Mouse (Mus musculus): Measurements from ENCODE around the gene Asf1a. TPM values are rescaled to one million over a fixed set of nuclear protein-coding genes. Genes with fewer than 3 reads are reported as not detected.
A peak's percentile ranks its signal among the peaks of the same experiment; 100 is the strongest.
"Not testable (repeated sequence)": the region's sequence is repeated elsewhere in the genome, so short reads cannot be mapped to it uniquely, and the experiment has no call there.

Asf1a gene
- total RNA-seq (2021): 10 to 100 TPM; 28.3 to 29.4 TPM
- long read RNA-seq, experiment 1, transcript Asf1a-201 (4 exons, 2,201 nt): major isoform, 23 of 24 reads
- long read RNA-seq, experiment 1, partial matches to known transcripts: 0 of 24 reads
- long read RNA-seq, experiment 1, other reads (novel, unspliced or antisense): 1 of 24 reads
- long read RNA-seq, experiment 2, transcript Asf1a-201 (4 exons, 2,201 nt): major isoform, 20 of 20 reads
- long read RNA-seq, experiment 2, partial matches to known transcripts: 0 of 20 reads
- long read RNA-seq, experiment 2, other reads (novel, unspliced or antisense): 0 of 20 reads

DNA sequence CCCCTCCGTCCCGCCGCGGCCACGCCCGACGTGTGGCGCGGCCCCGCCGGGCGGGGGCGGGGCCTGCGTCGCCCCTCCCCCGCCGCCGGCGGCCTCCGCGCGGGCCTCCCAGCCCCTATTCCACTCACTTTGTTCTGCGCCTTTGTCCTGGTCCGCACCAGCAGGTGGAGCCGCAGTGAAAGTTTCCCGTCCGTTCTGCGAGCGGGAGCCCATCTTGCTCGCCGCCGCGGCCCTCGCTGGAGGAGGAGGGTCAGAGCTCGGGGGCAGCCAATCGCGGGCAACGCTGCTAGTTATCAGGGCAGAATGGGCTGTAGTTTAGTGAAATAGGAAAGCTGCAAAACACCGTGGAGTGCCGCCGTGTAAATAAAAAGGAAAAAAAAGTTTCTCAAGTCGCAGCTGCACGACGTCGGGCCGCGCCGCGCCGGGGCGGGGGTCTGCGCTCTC lies at the start of gene Asf1a:
Gene Asf1a (plus strand): TSS at position 81 of the 444 bp plus-strand sequence.
- DNase-seq: peak; percentile 97 to 99

DNA sequence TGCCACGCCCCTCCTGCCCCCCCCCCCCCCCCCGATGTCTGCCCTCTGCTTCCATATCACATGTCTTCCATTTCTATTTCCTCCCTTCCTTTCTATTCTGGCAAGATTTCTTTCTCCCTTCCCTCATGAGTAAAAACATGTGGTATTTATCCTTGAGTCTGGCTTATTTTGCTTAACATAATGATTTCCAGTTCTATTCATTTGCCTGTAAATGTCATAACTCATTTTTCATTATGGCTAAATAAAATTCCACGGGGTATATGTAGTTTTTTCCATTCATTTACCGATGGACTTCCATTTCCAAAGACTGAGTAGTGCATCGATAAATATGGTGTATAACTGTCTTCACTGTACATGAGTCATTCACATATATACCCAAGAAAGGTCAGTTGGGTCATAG lies 34.6 kb upstream of the Asf1a start:
- no peak for DNase-seq

DNA sequence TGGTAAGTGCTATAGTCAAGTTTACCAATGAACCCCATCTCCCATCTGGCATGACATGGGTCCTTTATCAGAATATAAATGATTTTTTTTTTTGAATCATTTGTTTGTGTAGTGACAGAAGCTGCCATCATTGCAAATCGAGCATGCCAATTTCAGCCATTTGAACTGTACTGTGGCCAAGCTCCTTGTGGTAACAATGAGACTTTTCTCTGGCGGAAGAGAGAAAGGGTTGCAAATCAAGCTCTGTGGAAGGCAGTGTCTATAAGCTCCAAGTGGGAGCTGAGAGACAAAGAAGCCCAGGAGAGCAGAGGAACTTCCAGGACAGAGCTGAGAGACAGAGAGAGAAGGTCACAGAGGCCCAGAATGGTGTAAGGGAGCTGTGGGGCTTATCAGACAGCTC lies 31.0 kb upstream of the Asf1a start:
- DNase-seq: no peak

DNA sequence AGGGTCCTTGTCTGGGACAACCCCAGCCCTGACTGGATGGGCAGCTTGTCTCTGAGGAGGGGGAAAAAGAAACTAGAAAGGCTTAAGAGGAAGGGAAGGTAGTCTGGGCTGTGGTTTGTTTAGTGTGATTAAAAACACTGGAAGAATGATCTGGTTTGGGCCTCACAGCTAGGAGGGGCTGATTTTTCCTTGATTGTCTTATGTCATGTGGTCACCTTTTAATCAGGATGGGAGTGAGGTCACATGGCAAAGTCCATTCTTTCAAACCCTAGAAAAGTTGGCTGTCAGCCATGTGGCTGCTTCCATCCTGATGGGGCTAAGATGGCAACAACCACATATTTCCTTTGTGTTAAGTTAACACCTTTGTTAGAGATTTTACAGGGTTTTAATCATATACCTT lies 28.0 kb upstream of the Asf1a start:
- DNase-seq: no peak

DNA sequence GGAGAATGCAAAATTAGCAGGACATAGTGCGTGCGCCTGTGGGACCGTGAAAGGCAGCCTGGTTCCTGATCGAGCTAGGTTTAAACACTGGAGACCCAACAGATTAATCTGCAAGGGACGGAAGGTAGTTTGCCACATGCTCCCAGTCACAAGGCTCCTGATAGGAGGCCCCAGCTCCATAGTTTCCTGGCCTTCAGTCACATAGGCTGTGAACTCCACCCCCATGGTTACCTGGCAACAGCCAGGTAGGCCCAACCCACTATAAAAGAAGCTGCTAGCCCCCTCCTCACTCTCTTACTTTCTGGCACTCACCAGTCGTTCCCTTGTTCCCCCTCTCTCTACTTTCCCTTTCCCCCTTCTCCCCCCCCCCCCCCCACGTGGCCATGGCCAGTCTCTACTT lies 16.4 kb upstream of the Asf1a start:
- DNase-seq: peak in 1 of 2 experiments; percentile 12

- DNase-seq: peak; percentile 76 to 79
Measured at GRCm38 (mm10) chr10:53580621-53581081, 15.9 kb upstream of the Asf1a start.

GRCm38 (mm10) chr10:53581087-53581486 lies 15.5 kb upstream of the Asf1a start:
- no peak for DNase-seq

DNA sequence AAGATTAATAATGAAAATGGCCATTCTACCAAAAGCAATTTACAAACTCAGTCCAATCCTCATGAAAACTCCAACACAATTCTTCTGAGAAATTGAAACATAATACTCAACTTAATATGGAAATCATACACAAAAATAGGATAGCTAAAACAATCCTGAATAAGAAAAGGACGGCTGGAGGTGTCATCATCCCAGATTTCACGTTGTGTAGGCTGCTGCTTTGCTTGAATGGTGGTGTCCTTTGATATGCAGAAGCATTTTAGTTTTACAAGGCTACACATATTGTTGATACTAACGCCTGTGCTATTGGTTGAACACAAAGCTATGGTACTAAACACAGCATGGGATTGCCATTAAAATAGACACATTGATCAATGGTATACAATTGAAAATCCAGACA lies 10.8 kb upstream of the Asf1a start:
- DNase-seq: no peak

DNA sequence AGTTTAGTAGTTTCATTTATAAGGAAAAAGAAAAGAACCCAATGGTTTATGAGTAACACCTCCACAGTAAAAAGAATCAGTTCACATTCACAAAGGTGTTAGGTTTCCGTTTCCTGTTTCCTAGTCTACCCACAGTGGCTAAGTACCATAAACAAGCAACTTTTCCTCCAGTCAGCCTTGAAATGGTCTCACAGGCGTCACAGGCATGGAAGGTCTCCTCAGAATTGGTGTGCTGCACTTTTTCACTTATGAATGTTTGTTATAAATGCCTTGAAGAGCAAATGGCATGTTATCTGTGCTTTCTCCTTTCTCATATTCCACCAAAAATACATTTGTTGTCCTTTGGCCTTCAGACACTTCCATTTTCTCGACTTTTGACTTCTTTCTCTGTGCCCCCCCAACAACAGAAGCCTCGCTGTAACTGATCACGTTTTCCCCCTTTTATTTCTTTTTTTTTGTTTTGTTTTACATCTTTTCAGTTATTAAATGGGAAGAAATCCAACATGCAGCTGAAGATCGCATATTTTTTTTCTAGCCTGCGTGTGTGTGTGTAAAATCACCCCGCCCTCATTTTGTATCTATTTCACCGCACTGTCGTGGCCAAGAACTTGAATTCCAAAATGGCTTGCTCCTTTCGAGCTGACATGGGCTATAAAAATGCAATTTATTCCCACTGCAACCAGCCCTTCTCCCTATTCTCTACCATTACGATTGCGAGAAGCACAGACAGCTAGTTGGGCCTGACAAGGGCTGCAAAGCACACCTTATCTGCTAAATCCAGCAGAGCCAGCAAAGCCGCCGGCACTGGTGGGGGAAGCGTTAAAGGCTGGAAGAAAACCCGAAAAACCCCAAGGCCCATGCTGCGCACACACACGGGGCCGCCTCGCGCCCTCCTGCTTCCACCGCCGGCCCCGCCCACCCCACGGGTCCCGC lies 547 bp upstream of the Asf1a start:
- DNase-seq: peak in 1 of 2 experiments; percentile 78

GRCm38 (mm10) chr10:53597121-53597881 lies 744 bp downstream of the Asf1a start:
- DNase-seq: peak; percentile 34 to 36

DNA sequence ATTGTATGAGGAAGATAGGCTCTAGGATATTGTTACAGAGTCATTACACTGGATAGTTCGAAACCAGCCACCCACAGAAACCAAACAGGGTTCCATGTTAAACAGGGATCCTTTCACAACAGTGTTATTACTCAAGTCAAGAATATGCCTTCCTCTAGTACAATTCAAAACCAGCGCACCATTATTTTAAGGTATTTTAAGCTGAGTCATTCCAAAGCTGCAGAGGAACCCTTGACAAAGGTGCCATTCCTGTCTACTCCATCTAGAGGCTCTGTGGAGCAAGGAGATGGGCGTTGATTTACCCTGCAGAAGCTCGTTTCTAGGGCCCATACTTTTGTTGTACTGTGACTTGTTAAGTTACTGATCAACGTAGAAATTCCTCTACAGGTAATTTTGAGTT lies 2.3 kb downstream of the Asf1a start:
- DNase-seq: no peak

GRCm38 (mm10) chr10:53605328-53605727 lies 8.8 kb downstream of the Asf1a start:
- DNase-seq: no peak

DNA sequence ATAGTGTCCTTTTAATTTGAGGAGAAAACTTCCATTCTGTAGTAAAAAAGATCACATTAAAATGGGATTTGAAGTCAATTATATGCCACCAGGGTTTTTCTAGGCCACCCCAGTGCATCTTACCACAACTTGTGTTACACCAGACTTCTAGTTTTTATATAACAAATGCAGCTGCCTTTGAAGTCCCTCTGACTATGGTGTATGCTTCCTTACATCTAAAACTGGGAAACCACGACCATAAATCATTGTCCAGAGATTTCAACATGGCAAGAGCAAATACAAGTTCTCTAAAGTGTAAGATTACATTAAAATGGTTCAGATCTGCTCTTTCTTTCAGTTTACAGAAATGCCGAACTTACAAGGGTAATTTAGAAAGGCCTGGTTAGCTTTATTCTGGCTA lies 11.7 kb downstream of the Asf1a start:
- no peak for DNase-seq

DNA sequence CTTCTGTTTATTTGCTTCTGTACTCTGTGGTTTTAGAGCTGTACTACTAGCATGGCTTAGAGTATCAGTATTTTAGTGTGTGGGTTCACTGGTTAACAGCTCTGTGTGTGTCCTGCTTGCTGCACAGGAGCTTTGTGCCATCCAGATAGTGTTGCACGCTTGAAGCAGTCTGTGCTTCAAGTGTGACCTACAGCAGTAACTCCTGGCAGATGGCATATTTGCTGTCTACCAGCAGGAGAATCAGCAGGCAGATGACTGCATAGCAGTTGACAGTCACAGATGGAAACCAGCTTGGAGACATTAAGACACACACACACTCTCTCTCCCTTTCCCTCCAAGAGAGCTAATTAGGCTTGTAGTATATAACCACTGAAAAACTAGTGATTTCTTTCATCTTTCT lies 15.6 kb downstream of the Asf1a start:
- DNase-seq: no peak

DNA sequence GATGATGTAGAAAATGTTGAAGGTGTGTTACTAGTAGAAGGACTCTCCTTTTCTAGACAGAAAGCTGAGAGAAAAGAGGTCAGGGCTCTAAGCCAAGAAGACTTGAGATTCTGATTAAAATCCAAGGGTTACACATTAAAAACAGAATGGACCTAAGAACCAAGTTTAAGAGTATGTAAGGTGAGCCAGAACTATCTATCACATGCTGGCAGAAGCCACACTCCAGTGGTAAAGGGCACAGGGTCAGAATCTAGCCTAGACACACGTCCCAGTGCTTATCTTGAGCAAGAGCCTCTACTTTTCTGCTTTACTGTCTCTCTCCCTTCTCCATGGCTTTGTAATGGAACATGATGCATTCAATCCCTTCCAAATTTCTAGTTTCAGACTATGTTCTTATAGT lies 17.4 kb downstream of the Asf1a start:
- no peak for DNase-seq

DNA sequence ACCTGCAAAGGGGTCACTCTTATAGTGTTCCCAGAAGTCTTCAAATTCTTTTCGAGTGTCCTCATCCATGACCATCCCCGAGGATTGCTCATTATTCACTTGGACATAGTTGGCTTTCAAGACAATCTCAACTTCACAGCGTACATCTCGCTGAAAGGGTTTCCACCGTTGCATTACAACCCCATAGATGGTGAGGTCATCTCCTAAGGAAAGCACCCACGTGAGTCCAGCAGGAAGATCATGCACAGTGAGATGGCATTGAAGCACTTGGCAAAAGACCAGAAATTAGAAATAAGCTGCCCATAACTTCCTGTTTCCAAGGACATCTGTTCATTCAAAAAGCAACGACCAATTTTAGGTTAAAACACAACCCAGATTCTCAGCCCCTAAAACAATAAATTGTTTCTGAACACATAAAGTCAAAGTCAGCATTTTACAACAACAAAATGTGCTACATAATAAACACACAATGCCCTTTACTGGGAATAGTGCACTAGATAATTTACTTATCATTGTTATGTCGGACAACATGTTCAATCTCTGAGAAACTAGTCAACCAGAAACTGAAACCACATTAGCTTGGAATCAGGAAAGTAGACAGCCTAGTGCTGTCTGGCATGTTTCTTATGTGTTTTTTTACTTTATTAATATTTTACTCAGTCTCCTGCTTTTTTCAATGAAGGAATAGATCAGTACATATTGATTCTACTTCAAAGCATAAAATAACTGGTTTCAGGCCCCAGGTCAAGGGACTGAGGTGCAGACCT lies 19.5 kb downstream of the Asf1a start:
- DNase-seq: peak in 1 of 2 experiments; percentile 15

DNA sequence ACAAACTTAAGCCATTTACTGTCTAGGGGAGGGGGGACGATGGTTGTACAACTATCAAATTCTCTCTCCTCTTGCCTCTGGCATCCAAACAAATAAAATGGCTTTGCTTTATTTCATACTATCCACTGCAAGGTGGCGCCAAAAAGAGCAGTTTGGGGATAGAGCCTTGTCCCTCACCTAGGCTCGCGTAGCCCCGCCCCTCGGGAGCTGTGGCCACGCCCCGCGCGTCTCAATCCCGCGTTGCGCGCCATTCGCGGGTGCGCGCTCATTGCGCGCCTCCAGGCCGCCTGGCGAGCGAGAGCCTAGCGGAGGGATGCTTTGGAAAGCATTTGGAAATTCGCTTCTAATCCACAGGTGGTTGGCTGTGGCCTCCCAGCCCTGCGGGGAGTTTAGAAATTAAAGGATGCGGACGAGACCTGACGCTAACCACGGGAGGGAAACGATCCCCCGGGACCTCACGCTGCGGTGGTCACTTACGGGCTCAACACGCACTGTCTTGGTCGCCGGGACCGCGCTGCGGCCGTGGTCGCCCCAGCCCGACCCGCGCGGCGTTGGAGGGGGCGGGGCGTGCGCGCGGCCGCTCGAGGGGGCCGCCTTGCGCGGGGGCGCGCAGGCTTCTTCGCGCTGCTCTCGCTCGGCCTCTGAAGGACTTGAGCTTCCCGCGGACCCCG lies 32.8 kb downstream of the Asf1a start:
- peak; percentile 91 to 93 for DNase-seq

- DNase-seq: peak; percentile 98 to 99
Measured at GRCm38 (mm10) chr10:53629918-53630250, 33.3 kb downstream of the Asf1a start.

DNA sequence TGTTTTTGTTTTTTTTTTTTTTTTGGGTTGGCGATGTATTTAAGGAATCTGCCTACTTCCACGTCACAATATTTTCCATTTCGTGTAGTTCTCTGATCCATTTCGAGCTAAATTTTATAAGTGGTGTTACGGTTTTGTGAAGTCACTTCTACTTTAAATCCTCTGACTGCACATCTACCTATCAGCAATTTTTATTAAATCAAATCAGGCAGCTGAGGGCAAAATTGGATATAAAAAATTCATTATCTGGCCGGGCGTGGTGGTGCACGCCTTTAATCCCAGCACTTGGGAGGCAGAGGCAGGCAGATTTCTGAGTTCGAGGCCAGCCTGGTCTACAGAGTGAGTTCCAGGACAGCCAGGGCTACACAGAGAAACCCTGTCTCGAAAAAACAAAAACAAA lies 33.8 kb downstream of the Asf1a start, which contains the start of gene Mcm9:
Gene Mcm9 (minus strand): TSS at position 101 of the 400 bp plus-strand sequence.
- not testable (repeated sequence) for DNase-seq

DNA sequence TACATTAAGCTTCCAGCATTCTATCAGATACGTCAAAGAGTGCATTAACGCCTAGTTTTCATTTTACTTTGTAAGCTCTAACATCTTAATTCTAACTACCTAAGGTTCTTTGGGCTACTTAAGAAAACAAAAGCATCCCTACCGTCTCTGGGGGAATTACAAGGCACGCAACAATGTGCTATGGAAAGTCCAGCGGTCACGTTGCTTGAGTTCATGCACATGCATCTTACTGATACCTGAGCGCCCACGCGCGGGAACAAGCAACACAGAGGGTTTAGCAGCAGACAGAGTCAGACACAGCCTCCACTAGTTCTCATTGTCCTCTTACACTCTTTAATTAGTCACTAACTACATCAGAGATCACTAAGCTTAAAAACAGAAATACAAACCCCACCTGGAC lies 37.6 kb downstream of the Asf1a start:
- DNase-seq: no peak
